Mouse (Mus musculus) common myeloid progenitor, adult 5-6 weeks (primary cell): ENCODE results near the gene Cpne9. TPM values are rescaled to one million over a fixed set of nuclear protein-coding genes. Genes with fewer than 3 reads are reported as not detected.
"Not testable (repeated sequence)": the region's sequence is repeated elsewhere in the genome, so short reads cannot be mapped to it uniquely, and the experiment has no call there.

Experiments
- ATAC-seq: replicated peaks from 2 replicates; pipeline ENCODE4 v1.8.0; 2016; ENCODE audit warnings: low read depth, mild to moderate bottlenecking, moderate TSS enrichment, inconsistent platforms; ENCODE audit not compliant: poor library complexity, severe bottlenecking
- total RNA-seq: library from RNA; stranded (forward); fragments of 200-1000, 187-1606 nt; gene quantifications from 2 replicates; pipeline ENCODE4 v1.2.3, GENCODE M21; 2017

The Cpne9 gene
- total RNA-seq, 1 experiment from 2014 or later, result 0.05 TPM

DNA sequence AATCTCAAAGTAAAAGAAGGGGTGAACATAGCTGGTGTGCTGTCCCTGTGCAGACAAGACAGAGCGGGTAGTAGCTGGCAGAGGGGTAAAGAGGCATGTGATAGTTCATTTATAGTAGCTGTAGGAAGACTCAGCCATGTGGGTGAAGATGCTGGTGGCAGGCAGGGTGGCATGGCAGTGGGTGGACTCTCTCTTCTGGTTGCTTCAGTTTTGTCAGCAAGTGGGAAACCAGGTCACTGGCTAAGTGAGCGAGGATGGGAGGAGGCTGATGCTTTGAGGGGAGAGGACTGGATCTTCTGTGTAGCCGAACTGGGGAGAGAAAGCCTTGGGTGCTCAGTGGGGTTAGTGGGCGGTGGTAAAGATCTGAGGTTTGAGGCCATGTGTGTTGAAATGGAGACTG lies 5.1 kb downstream of the Cpne9 start:
- no peak for ATAC-seq

- no peak for ATAC-seq
Observed at GRCm38 (mm10) chr6:113289346-113289745, 7.2 kb downstream of the Cpne9 start.

- no peak for ATAC-seq
Observed at GRCm38 (mm10) chr6:113290346-113290745, 8.2 kb downstream of the Cpne9 start.

DNA sequence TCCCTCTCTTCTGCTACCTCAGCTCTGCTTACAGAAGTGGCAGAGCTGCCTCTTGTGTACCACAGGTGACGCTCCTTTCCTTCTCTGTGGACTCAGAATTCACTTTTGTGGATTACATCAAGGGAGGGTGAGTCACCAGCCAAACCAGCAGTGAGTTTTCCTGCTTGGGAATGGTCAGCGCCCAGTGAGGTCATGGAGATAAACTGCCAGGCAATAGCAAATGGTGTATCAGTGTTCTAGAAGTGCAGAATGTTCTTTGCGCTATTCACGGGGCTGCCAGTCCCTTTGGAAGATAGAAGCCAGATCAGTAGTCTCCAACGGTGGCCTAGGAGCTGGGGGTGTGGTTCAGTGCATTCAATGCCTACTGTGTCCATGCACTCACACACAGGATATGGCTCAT lies 10.8 kb downstream of the Cpne9 start:
- ATAC-seq, result no peak

- ATAC-seq, result no peak
Observed at GRCm38 (mm10) chr6:113296046-113296445, 13.9 kb downstream of the Cpne9 start.

DNA sequence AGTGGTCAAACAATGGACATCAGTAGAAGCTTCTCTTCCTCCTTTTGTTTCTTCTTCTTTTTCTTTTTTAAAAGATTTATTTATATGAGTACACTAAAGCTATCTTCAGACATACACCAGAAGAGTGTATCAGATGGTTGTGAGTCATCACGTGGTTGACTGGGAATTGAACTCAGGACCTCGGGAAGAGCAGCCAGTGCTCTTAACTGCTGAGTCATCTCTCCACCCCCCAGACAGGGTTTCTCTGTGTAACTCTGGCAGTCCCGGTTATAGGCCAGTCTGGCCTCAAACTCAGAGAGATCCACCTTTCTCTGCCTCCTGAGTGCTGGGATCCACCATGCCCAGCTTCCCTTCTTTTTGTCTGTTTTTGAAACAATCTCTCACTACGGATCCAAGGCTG lies 14.5 kb downstream of the Cpne9 start:
- ATAC-seq, result no peak

GRCm38 (mm10) chr6:113301350-113301749 lies 19.2 kb downstream of the Cpne9 start:
- ATAC-seq, result no peak

DNA sequence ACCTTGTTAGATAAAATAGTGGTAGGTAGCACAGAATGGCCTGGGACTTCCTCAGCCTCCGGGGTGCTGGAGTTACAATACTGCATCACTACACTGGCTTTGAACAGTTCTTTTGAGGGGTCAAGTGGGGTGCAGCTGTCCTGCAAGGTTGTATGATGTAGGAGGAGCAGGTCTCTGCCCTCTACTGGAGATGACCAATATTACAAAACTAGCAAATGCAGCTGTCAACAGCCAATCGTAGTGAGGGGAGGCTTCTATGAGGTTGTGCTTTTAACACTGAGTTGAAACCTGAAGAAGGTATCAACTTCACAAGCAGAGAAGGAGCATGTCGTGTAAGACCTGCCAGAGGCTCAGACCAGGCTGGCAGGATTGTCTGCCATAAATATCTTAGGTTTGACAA lies 20.2 kb downstream of the Cpne9 start:
- ATAC-seq, result peak; percentile 39

- peak; percentile 80 for ATAC-seq
Observed at GRCm38 (mm10) chr6:113306322-113306985, 24.3 kb downstream of the Cpne9 start.

DNA sequence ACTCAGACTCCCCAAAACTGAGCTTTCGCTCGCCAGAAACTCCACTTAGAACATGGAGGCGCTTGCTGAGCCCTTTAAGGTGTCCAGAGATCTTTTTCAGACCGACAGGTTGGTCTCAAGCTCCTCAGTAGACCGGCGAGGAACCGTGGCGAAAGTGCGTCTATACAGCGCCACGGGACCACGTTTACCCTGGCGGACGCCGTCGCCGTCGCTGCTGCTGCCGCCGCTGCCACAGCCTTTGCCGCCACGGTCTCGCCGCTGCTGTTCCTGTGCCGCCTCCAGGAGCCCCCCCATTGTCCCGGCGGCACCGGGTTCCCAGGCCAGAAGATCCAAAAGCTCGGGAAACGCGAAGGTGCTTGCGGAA lies 24.9 kb downstream of the Cpne9 start, which contains the start of gene Brpf1:
Gene Brpf1 (plus strand): TSS at position 152 of the 364 bp plus-strand sequence.
- peak; percentile 27 for ATAC-seq

GRCm38 (mm10) chr6:113307481-113308121 lies 25.5 kb downstream of the Cpne9 start:
- peak; percentile 17 for ATAC-seq

- ATAC-seq, result no peak
Observed at GRCm38 (mm10) chr6:113308141-113308540, 26.0 kb downstream of the Cpne9 start.

GRCm38 (mm10) chr6:113315972-113316371 lies 33.9 kb downstream of the Cpne9 start:
- ATAC-seq, result no peak

DNA sequence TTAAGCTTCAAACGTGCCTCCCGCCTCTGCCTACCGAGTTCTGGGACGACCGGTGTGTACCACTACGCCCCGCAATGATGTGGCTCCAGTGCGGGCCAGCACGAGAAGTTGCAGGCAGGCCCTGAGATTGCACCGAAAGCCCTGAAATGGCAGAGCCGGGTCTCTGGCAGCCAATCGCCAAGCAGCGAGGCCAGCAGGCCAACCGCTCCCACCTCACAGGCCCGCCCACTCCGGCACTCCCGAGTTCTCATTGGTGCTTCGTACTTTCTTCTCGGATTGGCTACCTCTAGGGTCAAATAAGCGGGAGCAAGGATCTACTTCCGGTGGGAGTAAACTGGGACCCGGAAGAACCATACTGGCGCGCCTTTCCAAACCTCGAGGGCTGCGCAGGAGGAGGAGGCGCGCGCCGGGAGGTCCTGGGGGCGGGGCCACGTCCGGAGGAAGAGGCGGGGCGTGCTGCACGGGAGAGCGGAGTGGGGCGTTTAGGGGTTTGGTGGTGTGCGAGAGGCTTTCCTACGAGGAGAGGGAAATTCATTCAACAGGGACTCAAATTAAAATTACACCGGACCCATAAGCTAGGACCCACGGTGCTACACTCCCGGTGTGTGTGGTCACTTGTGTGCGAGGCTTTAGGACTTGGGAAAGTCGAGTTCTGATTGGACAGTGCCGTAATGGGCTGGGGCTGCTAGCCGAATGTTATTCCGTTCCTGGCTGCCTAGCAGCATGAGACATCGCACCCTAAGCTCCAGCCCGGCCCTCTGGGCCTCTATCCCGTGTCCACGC lies 44.6 kb downstream of the Cpne9 start, which contains the start of gene Ogg1:
Gene Ogg1 (plus strand): TSS at position 440 of the 783 bp plus-strand sequence.
- peak; percentile 87 for ATAC-seq

DNA sequence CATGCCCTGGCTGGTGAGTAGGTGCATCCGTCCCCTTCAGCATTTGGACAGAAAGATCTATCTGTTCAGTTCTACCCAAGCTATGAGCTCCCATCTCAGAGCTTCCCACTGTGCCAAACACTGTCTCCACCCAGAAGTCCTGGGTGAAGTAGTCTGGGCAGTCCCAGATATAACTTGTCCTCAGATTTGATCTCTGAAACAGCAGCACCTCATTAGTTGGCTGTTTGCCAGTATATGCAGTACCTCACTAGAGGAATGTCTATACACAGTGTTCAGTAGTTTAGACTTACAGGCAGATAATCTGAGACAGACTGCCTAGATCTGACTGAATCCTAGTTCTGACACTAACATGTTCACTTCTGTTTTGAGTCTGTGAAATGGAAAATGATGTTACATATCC lies 47.3 kb downstream of the Cpne9 start:
- no peak for ATAC-seq

GRCm38 (mm10) chr6:113330547-113330946 lies 48.4 kb downstream of the Cpne9 start:
- ATAC-seq, result peak; percentile 68

- no peak for ATAC-seq
Observed at GRCm38 (mm10) chr6:113331721-113332120, 49.6 kb downstream of the Cpne9 start.

GRCm38 (mm10) chr6:113332734-113333133 lies 50.6 kb downstream of the Cpne9 start:
- ATAC-seq, result not testable (repeated sequence)

GRCm38 (mm10) chr6:113333137-113333950 lies 51.2 kb downstream of the Cpne9 start:
- ATAC-seq, result no peak

DNA sequence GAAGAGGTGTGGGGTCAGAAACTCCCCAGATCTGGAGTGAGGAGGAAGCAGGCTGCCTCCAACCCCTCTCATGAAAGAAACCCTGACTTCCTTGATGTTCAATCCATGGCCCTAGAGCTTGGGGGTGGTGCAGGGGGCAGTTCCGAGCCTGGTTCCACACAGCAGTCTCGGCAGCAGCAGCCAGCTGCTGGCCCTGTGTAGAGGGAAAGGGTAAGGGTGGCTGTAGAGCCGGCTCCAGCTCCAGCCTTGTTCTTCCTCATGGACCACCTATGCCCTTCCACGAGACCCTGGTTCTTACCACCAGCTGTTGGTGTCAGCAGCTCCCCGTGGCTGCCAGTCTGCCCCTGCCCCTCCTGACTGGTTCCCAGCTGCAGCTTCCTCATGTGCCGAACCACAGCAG lies 52.1 kb downstream of the Cpne9 start:
- ATAC-seq, result no peak
